Mouse (Mus musculus): ENCODE data around the gene Olfr364-ps1.

The Olfr364-ps1 gene

GRCm38 (mm10) chr2:37139022-37139421 lies at the start of gene Olfr364-ps1:
TSS of gene Olfr364-ps1 (plus strand) at chr2:37139322.
- DNase-seq (ENCODE audit: low spot score in 2 of 2), result no peak

GRCm38 (mm10) chr2:37117810-37118209 lies 21.3 kb upstream of the Olfr364-ps1 start, which contains the start of gene Olfr362:
TSS of gene Olfr362 (minus strand) at chr2:37117910.
- DNase-seq (ENCODE audit: low spot score in 2 of 2), result no peak

- DNase-seq (ENCODE audit: low spot score in 2 of 2), result no peak
Observed at GRCm38 (mm10) chr2:37187898-37188297, 48.8 kb downstream of the Olfr364-ps1 start, which contains the start of gene Olfr365. TSS of gene Olfr365 (plus strand) at chr2:37188198.
